Mouse (Mus musculus) kidney, adult 11 months (tissue): Measurements from ENCODE around the gene Ccr2.
"Not testable (repeated sequence)": the region's sequence is repeated elsewhere in the genome, so short reads cannot be mapped to it uniquely, and the experiment has no call there.

Experiments used
- DNase-seq: peaks from one replicate; pipeline ENCODE4 v3.0.0; 2022

Ccr2 gene

DNA sequence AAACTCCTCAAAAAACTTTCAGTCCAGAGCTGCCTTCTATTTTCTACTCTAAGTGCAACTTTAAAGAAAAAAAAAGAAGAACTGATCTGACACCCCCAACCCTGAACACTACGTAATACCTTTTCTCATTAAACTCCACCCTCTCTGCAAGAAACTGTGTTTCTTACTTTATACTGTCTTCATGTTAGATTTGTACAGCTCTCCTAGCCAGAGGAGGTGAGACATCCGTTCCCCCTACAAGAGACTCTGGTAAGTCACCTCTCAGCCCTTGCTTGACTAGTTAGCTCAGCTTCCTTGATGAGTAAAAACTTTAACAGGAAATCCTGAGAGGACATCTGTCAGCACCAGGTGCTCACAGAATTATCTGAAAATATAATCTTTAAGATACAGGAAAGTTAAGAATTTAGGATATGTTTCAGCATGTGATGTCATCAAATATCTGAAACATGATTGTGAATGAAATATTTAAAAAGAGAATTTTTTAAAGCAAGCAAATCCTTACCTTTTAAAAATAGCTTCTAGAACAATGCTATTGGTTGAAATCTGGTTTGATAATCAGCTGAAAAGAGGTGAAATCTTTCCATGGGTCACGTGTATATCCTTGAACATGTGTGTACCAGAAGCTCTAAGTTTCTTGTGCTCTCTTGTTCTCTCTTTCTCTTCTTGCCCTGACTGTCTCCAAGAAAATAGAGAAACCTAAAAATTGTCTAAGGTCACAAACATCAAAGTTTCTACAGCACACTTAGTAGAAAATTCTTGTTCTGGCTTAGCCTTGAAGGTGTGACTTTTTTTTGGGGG is 19.8 kb downstream of the Ccr2 start, which contains the start of gene Ccr5:
Gene Ccr5 (plus strand): TSS at position 157 of the 798 bp plus-strand sequence.
- no peak for DNase-seq

DNA sequence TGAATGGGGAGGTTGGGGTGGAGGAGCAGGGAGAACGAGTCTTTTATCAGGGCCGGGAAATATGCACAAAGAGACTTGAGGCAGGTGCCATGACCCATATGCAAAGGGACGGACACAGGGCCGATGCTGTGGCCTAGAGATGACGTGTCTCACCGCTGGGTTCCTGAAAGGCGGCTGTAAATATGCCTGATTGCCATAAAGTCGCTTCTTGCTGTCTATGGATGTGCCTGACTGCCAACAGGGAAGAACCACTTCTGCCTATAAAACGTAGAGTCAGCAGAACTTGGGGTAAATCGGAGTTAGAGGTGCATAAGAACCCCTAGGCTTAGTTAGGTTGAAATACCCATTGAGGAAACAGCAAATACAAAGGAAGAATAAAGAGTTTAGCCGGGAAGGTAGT is 23.8 kb downstream of the Ccr2 start:
- no peak for DNase-seq

DNA sequence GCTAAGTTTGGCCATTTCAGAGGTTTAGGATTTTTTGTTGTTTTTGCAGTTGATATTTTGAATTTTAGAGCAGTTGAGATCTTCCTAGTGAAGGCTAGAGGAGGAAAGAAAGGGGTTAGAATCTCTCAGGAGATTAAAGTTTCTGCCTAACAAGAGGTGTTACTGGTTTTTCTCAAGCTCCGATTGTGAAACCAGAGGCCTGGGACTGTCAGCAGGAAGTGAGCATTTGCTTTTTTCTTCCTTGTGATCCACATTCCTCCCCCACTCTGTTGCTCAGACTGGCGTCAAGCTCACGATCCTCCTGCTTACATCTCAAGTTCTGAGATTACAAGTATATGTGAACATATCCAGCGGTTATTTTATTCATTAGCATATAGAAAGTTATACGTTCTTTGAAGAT is 24.6 kb downstream of the Ccr2 start:
- no peak for DNase-seq

DNA sequence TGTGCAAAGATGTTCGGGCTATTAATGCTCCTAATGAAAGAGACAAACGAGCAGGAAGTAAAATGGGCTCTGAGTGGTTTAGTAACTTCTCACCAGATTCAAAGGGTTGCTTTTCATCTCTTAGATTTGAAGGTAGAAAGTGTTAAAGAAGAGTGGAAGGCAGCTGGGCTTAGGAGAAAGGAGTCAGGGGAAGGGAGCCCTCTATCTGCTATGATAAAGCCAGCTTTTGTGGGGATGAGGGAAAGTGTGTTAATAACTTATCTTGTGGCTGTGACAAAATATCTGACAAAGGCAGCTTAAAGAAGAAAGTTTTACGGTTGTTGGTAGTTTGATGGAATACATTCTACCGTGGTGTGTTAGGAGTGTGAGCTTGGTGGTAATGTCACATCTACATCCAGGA is 25.7 kb downstream of the Ccr2 start:
- DNase-seq, result no peak

DNA sequence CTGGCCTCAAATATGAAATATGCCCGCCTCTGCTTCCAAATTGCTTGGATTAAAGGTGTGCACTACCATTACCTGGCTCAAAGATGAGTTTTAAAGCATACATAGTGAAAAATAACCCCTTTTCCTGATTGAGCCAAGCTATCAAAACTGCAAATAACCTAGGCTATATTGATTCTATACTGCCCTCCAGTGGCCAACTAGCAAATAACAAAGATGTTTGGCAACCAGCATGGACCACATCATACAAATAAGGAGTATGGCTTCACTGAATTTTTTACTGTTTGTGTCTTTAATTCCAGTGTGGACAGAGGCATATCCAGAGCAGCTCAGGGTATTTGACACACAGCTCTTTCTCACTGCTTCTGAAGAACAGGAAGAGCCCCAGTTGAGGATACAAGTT is 26.6 kb downstream of the Ccr2 start:
- DNase-seq, result peak; percentile 12

DNA sequence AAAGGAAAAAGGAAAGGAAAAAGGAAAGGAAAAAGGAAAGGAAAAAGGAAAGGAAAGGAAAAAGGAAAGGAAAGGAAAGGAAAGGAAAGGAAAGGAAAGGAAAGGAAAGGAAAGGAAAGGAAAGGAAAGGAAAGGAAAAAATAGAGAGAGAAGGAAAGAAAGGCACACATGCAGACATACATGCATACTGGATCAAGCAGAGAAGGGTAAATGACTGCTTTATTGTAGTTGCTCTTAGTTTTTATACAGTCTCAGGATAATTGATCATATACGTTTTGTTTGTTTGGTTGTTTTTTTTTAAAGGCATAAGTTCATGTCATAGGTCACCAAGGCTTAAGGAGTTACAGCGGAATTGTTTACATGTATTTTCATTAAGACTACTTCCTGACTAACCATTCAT is 31.1 kb downstream of the Ccr2 start:
- not testable (repeated sequence) for DNase-seq

DNA sequence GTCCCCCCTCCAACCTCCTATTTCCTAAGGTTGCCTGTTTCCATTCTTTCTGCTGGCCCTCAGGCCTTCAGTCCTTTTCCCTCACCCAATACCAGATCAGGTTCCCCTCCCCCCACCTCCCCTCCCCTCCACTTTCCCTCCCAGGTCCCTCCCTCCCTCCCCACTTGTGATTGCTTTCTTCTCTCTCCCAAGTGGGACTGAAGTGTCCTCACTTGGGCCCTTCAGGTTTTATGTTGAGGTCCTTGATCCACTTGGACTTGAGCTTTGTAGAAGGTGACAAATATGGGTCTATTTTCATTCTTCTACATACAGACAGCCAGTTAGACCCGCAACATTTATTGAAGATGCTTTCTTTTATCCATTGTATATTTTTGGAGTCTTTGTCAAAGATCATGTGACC is 33.2 kb downstream of the Ccr2 start:
- DNase-seq, result not testable (repeated sequence)

DNA sequence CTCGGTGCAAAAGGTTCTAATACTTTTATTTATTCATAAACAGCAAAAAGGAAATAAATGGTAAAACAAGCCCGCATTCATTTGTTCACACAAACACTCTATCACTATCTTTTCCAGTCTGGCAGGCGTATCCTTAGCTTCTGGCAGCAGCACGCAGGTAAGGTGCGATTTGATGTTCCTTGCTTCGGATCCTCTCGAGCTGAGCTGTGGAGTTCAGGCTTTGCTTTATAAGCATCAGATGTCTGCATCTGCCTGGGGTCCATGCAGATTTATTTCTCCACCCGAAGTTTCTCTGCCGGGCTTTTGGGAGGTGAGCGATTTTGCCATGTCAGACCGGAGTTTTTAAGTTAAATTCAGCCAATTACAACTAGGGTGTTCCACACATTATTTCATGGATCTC is 35.9 kb downstream of the Ccr2 start:
- no peak for DNase-seq

DNA sequence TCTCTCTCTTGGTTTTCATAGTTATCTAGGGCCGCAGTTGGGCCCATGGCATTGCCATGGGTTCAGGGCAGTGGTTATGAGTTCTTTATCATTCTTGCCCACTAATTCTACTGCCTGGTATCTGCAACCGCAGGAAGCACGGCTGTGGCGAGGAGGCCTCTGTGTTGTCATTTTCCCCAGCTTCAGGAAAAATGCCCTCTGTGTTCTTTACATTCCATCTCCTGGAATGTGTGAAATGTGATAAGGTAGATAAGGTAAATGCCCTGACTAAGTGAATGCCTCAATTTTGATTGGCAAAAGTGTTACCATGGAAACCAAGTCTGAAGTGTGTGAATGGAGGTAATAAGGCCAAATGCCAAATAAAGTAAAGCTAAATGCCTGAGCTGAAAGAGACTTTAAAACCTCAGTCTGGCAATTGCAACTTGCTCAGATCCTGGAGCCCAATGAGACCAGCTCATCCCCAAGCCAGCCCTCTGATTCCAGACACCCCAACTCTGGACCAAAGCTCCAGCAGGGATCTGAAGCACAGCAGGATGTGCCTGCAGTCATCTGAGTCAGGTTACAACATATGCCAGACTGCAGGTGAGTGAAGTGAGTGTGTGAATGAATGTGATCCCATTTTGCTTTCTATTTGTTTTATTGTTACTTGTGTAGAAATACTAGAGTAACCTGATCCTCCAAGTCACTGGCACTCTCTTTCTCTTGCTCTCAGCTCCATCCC is 36.5 kb downstream of the Ccr2 start:
- no peak for DNase-seq

DNA sequence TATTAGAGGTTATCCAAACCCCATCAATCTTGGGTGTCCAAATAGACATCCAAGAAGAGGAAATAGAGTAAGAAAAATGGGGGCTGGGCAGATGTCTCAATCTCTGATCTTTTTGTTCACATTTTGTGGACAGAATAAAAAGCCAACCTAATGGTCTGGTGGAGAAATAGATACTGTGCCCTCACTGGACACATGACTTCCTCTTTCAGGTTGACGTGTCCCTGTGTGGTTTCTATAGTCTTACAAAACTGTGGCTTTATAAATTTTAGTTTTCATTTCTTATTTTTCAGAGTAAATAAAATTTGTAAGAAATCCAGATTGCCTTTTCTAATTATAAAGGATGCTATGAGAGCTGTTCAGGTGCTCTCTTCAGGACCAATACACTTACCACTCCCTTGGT is 41.9 kb downstream of the Ccr2 start:
- no peak for DNase-seq

DNA sequence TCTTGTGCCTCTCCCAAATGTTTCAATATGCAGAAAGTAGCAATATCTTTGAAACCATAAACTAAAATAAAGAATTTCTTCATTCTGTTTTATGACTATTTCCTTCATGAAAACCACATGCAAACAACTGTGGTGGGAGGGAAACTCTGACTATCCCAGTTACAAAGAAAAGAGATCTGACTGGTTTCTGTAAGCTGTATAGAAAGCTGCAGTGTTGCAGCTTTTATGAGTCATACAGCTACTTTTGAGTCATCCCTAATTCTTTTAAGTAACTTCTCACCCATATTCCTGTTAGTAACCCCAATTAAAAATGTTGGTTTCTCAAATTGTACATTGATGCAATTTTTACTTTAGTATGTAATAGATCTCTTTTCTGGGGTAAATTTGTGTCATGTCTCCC is 44.6 kb downstream of the Ccr2 start:
- no peak for DNase-seq
